Mouse (Mus musculus) G1E (cell line): ENCODE measurements around the gene Phyhipl. TPM values are rescaled to one million over a fixed set of nuclear protein-coding genes. Genes with fewer than 3 reads are reported as not detected.

Source experiments
- ATAC-seq: 2 replicates; pipeline ENCODE4 v1.8.0; 2016; ENCODE audit warnings: mild to moderate bottlenecking; ENCODE audit not compliant: insufficient number of reproducible peaks, poor library complexity, low FRiP score, severe bottlenecking; ENCODE audit errors: extremely low read depth
- DNase-seq: peaks from one replicate; pipeline ENCODE4 v3.0.0; 2012; ENCODE audit warnings: low spot score
- H3K27me3 ChIP-seq: 2 replicates; pipeline ENCODE4 v1.6.1; 2012; ENCODE audit warnings: mild to moderate bottlenecking, low read length, inconsistent platforms; ENCODE audit not compliant: insufficient read depth
- H3K36me3 ChIP-seq: replicated peaks from 2 replicates; pipeline ENCODE3; 2012; ENCODE audit warnings: mild to moderate bottlenecking, inconsistent platforms
- H3K4me1 ChIP-seq: 2 replicates; pipeline ENCODE4 v1.6.1; 2012; ENCODE audit warnings: low read depth, low read length, inconsistent platforms, mixed read lengths; ENCODE audit not compliant: insufficient read depth
- H3K4me3 ChIP-seq: 2 replicates; pipeline ENCODE4 v1.5.1; 2012; ENCODE audit warnings: low read depth, mild to moderate bottlenecking, inconsistent platforms, low read length, moderate library complexity, mixed read lengths
- H3K9me3 ChIP-seq: replicated peaks from 2 replicates; pipeline ENCODE4 v1.6.1; 2012; ENCODE audit warnings: inconsistent platforms
- CTCF ChIP-seq: IDR thresholded peaks from 2 replicates; pipeline ENCODE4 v1.5.1; 2012; ENCODE audit warnings: low read depth, low read length, inconsistent platforms, mixed read lengths
- GATA1 ChIP-seq: IDR thresholded peaks from 2 replicates; pipeline ENCODE4 v1.6.1; 2012; ENCODE audit warnings: borderline replicate concordance, low read length, inconsistent platforms, mixed read lengths
- GATA2 ChIP-seq: IDR thresholded peaks from 2 replicates; pipeline ENCODE4 v1.6.1; 2012; ENCODE audit warnings: low read depth, low read length, inconsistent platforms, borderline replicate concordance
- POLR2AphosphoS5 ChIP-seq: IDR thresholded peaks from 2 replicates; pipeline ENCODE4 v1.6.1; 2012; ENCODE audit warnings: low read depth, low read length, inconsistent platforms; ENCODE audit not compliant: insufficient replicate concordance
- TAL1 ChIP-seq: conservative IDR thresholded peaks from 2 replicates; pipeline ENCODE4 v1.6.1; 2012; ENCODE audit warnings: low read depth, low read length, inconsistent platforms, mixed read lengths
- polyA plus RNA-seq: library from polyadenylated mRNA; stranded (reverse); fragments of >175 nt; gene quantifications from 2 replicates; pipeline ENCODE4 v1.2.3, GENCODE M21; 2012
- total RNA-seq, 2 experiments: library from RNA; stranded (forward) in 1 of 2; stranded (reverse) in 1 of 2; fragments of 200-1000 nt in 1 of 2; fragments of >200 nt in 1 of 2; fragmentation: Nextera tagmentation in 1 of 2; gene quantifications; 2 replicates each; pipeline ENCODE4 v1.2.3; 2014 to 2017

Phyhipl gene
- total and polyA plus RNA-seq, 3 experiments, result 0.71 TPM; not detected in 2

GRCm38 (mm10) chr10:70654139-70654538 lies 1.6 kb downstream of the Phyhipl start:
- H3K4me3 ChIP-seq, result no peak overlapping the region
- H3K4me1 ChIP-seq, result no peaks in the 10 kb centered on the region
- no peaks in the 10 kb centered on the region for H3K36me3 ChIP-seq
- ATAC-seq, result no peak
- TF ChIP-seq GATA1 (no peak), CTCF (no peak), TAL1 (no peak), GATA2 (no peak), POLR2AphosphoS5 (no peak)
- DNase-seq, result no peak
- H3K27me3 ChIP-seq, result no peaks in the 10 kb centered on the region
- peaks cover 24% of the 10 kb centered on the region for H3K9me3 ChIP-seq

GRCm38 (mm10) chr10:70651769-70652648 lies 3.8 kb downstream of the Phyhipl start:
- peaks cover 33% of the 10 kb centered on the region for H3K9me3 ChIP-seq
- H3K36me3 ChIP-seq, result no peaks in the 10 kb centered on the region
- H3K4me3 ChIP-seq, result no peak overlapping the region
- TF ChIP-seq GATA1, result no peak
- no peak for TF ChIP-seq GATA2
- no peak for TF ChIP-seq TAL1
- TF ChIP-seq CTCF, result no peak
- TF ChIP-seq POLR2AphosphoS5, result no peak
- H3K27me3 ChIP-seq, result no peaks in the 10 kb centered on the region
- no peak for ATAC-seq
- DNase-seq, result no peak
- no peaks in the 10 kb centered on the region for H3K4me1 ChIP-seq

- H3K9me3 ChIP-seq, result peaks cover 27% of the 10 kb centered on the region
- TF ChIP-seq POLR2AphosphoS5, result no peak
- TF ChIP-seq CTCF, result no peak
- no peak for TF ChIP-seq GATA2
- no peak for TF ChIP-seq TAL1
- no peak for TF ChIP-seq GATA1
- DNase-seq, result no peak
- no peaks in the 10 kb centered on the region for H3K4me1 ChIP-seq
- H3K4me3 ChIP-seq, result no peak overlapping the region
- ATAC-seq, result no peak
- H3K27me3 ChIP-seq, result no peaks in the 10 kb centered on the region
- H3K36me3 ChIP-seq, result no peaks in the 10 kb centered on the region
Measured at GRCm38 (mm10) chr10:70648831-70649230, 6.9 kb downstream of the Phyhipl start.

- Histone ChIP-seq H3K27me3 (no peaks in the 10 kb centered on the region), H3K9me3 (peaks cover 45% of the 10 kb centered on the region), H3K36me3 (no peaks in the 10 kb centered on the region), H3K4me1 (no peaks in the 10 kb centered on the region), H3K4me3 (no peak overlapping the region)
- DNase-seq (no peak), ATAC-seq (no peak)
- TF ChIP-seq GATA1, result no peak
- no peak for TF ChIP-seq GATA2
- no peak for TF ChIP-seq TAL1
- TF ChIP-seq CTCF, result no peak
- TF ChIP-seq POLR2AphosphoS5, result no peak
Measured at GRCm38 (mm10) chr10:70643131-70643530, 12.6 kb downstream of the Phyhipl start.

- no peaks in the 10 kb centered on the region for H3K27me3 ChIP-seq
- no peak overlapping the region for H3K4me3 ChIP-seq
- H3K4me1 ChIP-seq, result no peaks in the 10 kb centered on the region
- DNase-seq (no peak), ATAC-seq (no peak)
- no peak for TF ChIP-seq GATA1
- no peak for TF ChIP-seq GATA2
- no peak for TF ChIP-seq POLR2AphosphoS5
- TF ChIP-seq CTCF, result no peak
- no peaks in the 10 kb centered on the region for H3K36me3 ChIP-seq
- H3K9me3 ChIP-seq, result peaks cover 50% of the 10 kb centered on the region
Measured at GRCm38 (mm10) chr10:70640896-70641596, 14.7 kb downstream of the Phyhipl start.

- Histone ChIP-seq H3K27me3 (no peaks in the 10 kb centered on the region), H3K36me3 (no peaks in the 10 kb centered on the region), H3K4me1 (no peaks in the 10 kb centered on the region), H3K4me3 (no peak overlapping the region), H3K9me3 (peaks cover 50% of the 10 kb centered on the region)
- no peak for DNase-seq
- no peak for TF ChIP-seq GATA1
- no peak for TF ChIP-seq TAL1
- no peak for TF ChIP-seq POLR2AphosphoS5
- TF ChIP-seq CTCF, result no peak
- no peak for TF ChIP-seq GATA2
- ATAC-seq, result no peak
Measured at GRCm38 (mm10) chr10:70640075-70640737, 15.6 kb downstream of the Phyhipl start.
